Mouse (Mus musculus) A20 (cell line): ENCODE measurements around the gene Cd69.

Experiments used
- DNase-seq: peaks from one replicate; pipeline ENCODE4 v3.0.0-alpha.2; 2011; ENCODE audit warnings: low read depth, low spot score

Gene Cd69

GRCm38 (mm10) chr6:129225078-129225477, 50.2 kb downstream of the Cd69 start:
- DNase-seq = no peak

DNA sequence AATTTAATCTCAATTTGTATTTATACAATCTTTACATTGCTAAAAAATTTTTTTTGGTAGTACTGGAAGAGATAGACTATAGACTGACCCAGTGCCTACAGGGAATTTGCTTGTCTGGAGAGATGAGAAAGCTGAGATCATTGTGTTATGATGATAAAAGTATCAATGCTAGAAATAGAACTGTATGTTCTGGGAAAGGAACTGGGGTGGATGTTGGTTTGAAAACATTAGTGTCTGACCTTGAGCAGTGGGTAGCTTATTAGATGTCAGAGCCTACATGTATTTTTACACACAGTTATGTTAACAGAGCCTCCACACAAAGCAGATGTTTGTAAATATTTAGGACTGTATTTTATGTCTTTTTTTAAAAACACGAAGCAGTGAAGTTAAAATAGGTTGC, 51.1 kb downstream of the Cd69 start:
- no peak for DNase-seq

- DNase-seq = no peak
Measured at GRCm38 (mm10) chr6:129223611-129224010, 51.6 kb downstream of the Cd69 start.

- DNase-seq = no peak
Measured at GRCm38 (mm10) chr6:129222188-129222800, 52.9 kb downstream of the Cd69 start.

GRCm38 (mm10) chr6:129221053-129221452, 54.2 kb downstream of the Cd69 start:
- no peak for DNase-seq

DNA sequence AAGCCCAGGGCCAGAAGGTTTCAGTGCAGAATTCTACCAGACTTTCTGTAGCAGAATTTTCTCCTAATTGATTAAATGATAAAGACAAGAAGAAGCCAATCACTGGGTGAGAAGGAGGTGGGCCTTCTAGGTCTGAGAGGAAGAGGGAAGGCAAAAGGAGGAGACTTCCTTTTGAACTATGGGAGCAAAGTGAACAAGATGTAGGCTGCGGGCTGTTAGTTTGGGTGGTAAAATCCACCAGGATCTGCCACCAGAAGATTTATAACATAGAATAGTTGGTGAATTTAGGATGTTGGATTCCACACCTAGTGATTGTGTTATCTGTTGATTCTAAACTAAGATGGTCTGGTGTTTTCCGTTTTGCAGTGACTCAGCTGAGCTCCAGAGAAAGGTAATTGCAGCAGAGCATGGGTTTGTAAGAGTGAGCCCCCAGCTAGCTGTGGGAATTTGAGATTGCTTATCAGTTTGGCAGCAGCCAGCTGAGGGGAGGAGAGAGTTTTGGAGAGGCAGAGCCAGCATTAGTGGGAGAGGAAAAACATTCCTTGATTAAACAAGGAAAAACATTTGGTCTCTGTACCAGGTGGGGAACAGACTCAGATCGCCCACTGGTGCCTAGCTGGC, 55.2 kb downstream of the Cd69 start:
- no peak for DNase-seq

GRCm38 (mm10) chr6:129218191-129218696, 57.0 kb downstream of the Cd69 start:
- no peak for DNase-seq
